Mouse (Mus musculus): ENCODE measurements around the gene Rps13. TPM values are rescaled to one million over a fixed set of nuclear protein-coding genes. Genes with fewer than 3 reads are reported as not detected.

Rps13 gene
- total and polyA plus RNA-seq, 2 experiments from 2014 or later, result 118 to 455 TPM

DNA sequence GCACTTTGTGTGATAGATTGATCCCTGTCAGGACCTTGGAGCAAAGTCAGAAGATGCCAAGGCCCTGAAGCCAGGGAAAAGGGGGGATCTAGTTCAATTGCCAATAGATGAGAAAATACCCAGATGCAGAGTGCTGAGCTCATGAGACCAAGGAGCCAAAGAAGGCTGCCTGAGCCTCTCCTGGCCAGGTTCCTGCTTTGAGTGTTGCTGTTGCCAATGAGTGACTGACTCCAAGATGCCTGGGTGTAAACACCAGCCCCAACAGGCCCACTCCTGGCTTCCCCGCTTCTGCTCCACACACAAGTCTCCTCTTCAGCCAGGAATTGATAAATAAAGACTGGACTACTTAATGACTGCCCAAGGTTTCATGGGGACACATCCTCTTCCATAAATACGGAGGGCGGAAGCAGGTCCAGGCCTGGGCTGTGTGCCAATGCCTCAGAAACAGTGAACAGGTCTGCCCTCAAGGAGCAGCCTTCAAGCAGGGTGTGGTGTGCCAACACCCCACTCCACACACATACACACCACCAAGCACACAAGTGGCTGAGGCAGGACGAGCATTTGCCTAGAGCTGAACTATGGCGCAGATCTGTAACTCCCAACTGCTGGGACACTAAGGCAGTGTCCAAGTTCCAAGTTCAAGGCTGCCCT, 32.2 kb downstream of the Rps13 start:
- DNase-seq (ENCODE audit: low spot score), result no peak
- 70% methylated on average over 5 of the region's 5 CpGs for WGBS
- TF ChIP-seq CTCF (IDR thresholded peaks at IDR 0.05; ENCODE audit: low read depth) (no peak), EP300 (IDR thresholded peaks at IDR 0.05; ENCODE audit: low read depth) (no peak)

GRCm38 (mm10) chr7:116301144-116301543, 32.9 kb downstream of the Rps13 start:
- no peaks in the 10 kb centered on the region for H3K36me3 ChIP-seq (replicated peaks; ENCODE audit: control insufficient read depth, insufficient read depth, low read length)
- 56% methylated on average over 4 of the region's 4 CpGs for WGBS
- no peak overlapping the region for H3K4me3 ChIP-seq (ENCODE audit: low read depth, low read length)
- H3K9me3 ChIP-seq (replicated peaks; ENCODE audit: control insufficient read depth, low read length), result no peaks in the 10 kb centered on the region
- peaks cover 5% of the 10 kb centered on the region for H3K4me1 ChIP-seq (ENCODE audit: control insufficient read depth, insufficient read depth)
- no peak overlapping the region for H3K9ac ChIP-seq (replicated peaks; ENCODE audit: low read depth, low read length)
- no peak for TF ChIP-seq EP300 (IDR thresholded peaks at IDR 0.05; ENCODE audit: low read depth)
- no peak for TF ChIP-seq CTCF (IDR thresholded peaks at IDR 0.05; ENCODE audit: low read depth)
- no peaks in the 10 kb centered on the region for H3K27me3 ChIP-seq (ENCODE audit: control insufficient read depth, insufficient read depth, low read length)
- H3K4me2 ChIP-seq (ENCODE audit: low read depth, low read length), result no peak overlapping the region
- H3K27ac ChIP-seq (ENCODE audit: low read depth), result no peak overlapping the region
- DNase-seq (ENCODE audit: low spot score), result no peak
- no peak for ATAC-seq (ENCODE audit: insufficient read depth, low read depth)

More for the DNA sequence above, 32.2 kb downstream of the Rps13 start:
- H3K4me1 ChIP-seq (ENCODE audit: control insufficient read depth, insufficient read depth), result peaks cover 5% of the 10 kb centered on the region
- H3K36me3 ChIP-seq (replicated peaks; ENCODE audit: control insufficient read depth, insufficient read depth, low read length), result no peaks in the 10 kb centered on the region
- H3K4me3 ChIP-seq (ENCODE audit: low read depth, low read length), result no peak overlapping the region
- no peak overlapping the region for H3K27ac ChIP-seq (ENCODE audit: low read depth)
- ATAC-seq (ENCODE audit: insufficient read depth, low read depth), result no peak
- no peaks in the 10 kb centered on the region for H3K27me3 ChIP-seq (ENCODE audit: control insufficient read depth, insufficient read depth, low read length)
- H3K9me3 ChIP-seq (replicated peaks; ENCODE audit: control insufficient read depth, low read length), result no peaks in the 10 kb centered on the region
- H3K9ac ChIP-seq (replicated peaks; ENCODE audit: low read depth, low read length), result no peak overlapping the region
- H3K4me2 ChIP-seq (ENCODE audit: low read depth, low read length), result no peak overlapping the region

DNA sequence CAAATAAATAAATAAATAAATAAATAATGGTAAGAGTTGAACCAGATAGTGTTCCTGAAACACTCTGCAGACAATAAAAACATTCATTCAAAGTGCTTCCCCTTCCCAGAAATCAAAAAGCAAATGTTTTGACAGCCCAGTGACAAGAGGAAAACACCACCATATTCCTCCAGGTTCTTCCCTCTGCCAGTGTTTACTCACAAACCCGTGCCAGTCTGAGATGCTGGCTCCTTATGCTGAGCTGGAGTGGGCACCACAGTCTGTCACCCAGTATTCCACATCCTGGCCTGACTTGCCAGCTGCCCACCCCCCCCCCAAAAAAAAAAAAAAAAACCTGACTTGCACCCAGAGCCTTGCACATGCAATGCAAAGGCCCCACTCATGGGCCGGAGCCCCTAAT, 35.1 kb downstream of the Rps13 start:
- no peak overlapping the region for H3K27ac ChIP-seq (ENCODE audit: low read depth)
- H3K27me3 ChIP-seq (ENCODE audit: control insufficient read depth, insufficient read depth, low read length), result no peaks in the 10 kb centered on the region
- H3K9me3 ChIP-seq (replicated peaks; ENCODE audit: control insufficient read depth, low read length), result no peaks in the 10 kb centered on the region
- no peak overlapping the region for H3K9ac ChIP-seq (replicated peaks; ENCODE audit: low read depth, low read length)
- DNase-seq (ENCODE audit: low spot score), result no peak
- H3K4me1 ChIP-seq (ENCODE audit: control insufficient read depth, insufficient read depth), result peaks cover 5% of the 10 kb centered on the region
- H3K4me2 ChIP-seq (ENCODE audit: low read depth, low read length), result no peak overlapping the region
- H3K4me3 ChIP-seq (ENCODE audit: low read depth, low read length), result no peak overlapping the region
- no peaks in the 10 kb centered on the region for H3K36me3 ChIP-seq (replicated peaks; ENCODE audit: control insufficient read depth, insufficient read depth, low read length)
- ATAC-seq (ENCODE audit: insufficient read depth, low read depth), result no peak
- whole genome bisulfite sequencing, result 88% methylated on average over 2 of the region's 2 CpGs
- TF ChIP-seq EP300 (IDR thresholded peaks at IDR 0.05; ENCODE audit: low read depth) (no peak), CTCF (IDR thresholded peaks at IDR 0.05; ENCODE audit: low read depth) (no peak)

DNA sequence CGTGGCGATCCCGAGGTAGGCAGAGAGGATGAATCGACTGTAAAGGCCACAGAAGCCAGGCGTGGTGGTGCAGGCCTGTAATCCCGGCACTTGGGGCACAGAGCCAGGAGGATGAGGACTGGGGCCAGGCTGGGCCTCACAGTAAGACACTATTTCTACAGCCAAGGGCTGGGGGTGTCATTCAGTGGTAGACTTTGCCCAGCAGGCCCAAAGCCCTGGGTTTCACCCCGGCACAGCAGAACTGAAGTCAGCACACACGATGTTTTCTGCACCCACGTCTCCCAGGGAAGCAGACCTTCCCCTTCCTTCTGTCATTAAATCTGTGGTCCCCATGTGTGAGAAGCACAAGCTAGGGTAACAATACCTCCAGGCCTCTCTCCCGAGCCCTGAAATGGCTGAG, 35.6 kb downstream of the Rps13 start:
- Histone ChIP-seq H3K27me3 (ENCODE audit: control insufficient read depth, insufficient read depth, low read length) (no peaks in the 10 kb centered on the region), H3K4me2 (ENCODE audit: low read depth, low read length) (no peak overlapping the region), H3K9me3 (replicated peaks; ENCODE audit: control insufficient read depth, low read length) (no peaks in the 10 kb centered on the region), H3K27ac (ENCODE audit: low read depth) (no peak overlapping the region), H3K9ac (replicated peaks; ENCODE audit: low read depth, low read length) (no peak overlapping the region), H3K4me1 (ENCODE audit: control insufficient read depth, insufficient read depth) (peaks cover 5% of the 10 kb centered on the region; the same call in 1 of the 2 replicates), H3K36me3 (replicated peaks; ENCODE audit: control insufficient read depth, insufficient read depth, low read length) (no peaks in the 10 kb centered on the region), H3K4me3 (ENCODE audit: low read depth, low read length) (no peak overlapping the region)
- no peak for ATAC-seq (ENCODE audit: insufficient read depth, low read depth)
- DNase-seq (ENCODE audit: low spot score), result no peak
- TF ChIP-seq EP300 (IDR thresholded peaks at IDR 0.05; ENCODE audit: low read depth) (no peak), CTCF (IDR thresholded peaks at IDR 0.05; ENCODE audit: low read depth) (no peak)
- 65% methylated on average over 10 of the region's 10 CpGs for WGBS

GRCm38 (mm10) chr7:116294961-116295360, 39.0 kb downstream of the Rps13 start:
- DNase-seq (ENCODE audit: low spot score), result no peak
- TF ChIP-seq EP300 (IDR thresholded peaks at IDR 0.05; ENCODE audit: low read depth), result no peak
- no peak for TF ChIP-seq CTCF (IDR thresholded peaks at IDR 0.05; ENCODE audit: low read depth)
- Histone ChIP-seq H3K4me1 (ENCODE audit: control insufficient read depth, insufficient read depth) (no peaks in the 10 kb centered on the region), H3K9ac (replicated peaks; ENCODE audit: low read depth, low read length) (no peak overlapping the region), H3K27ac (ENCODE audit: low read depth) (no peak overlapping the region), H3K4me2 (ENCODE audit: low read depth, low read length) (no peak overlapping the region), H3K4me3 (ENCODE audit: low read depth, low read length) (no peak overlapping the region), H3K9me3 (replicated peaks; ENCODE audit: control insufficient read depth, low read length) (no peaks in the 10 kb centered on the region), H3K36me3 (replicated peaks; ENCODE audit: control insufficient read depth, insufficient read depth, low read length) (no peaks in the 10 kb centered on the region), H3K27me3 (ENCODE audit: control insufficient read depth, insufficient read depth, low read length) (no peaks in the 10 kb centered on the region)
- 58% methylated on average over 3 of the region's 3 CpGs for WGBS
- ATAC-seq (ENCODE audit: insufficient read depth, low read depth), result no peak

DNA sequence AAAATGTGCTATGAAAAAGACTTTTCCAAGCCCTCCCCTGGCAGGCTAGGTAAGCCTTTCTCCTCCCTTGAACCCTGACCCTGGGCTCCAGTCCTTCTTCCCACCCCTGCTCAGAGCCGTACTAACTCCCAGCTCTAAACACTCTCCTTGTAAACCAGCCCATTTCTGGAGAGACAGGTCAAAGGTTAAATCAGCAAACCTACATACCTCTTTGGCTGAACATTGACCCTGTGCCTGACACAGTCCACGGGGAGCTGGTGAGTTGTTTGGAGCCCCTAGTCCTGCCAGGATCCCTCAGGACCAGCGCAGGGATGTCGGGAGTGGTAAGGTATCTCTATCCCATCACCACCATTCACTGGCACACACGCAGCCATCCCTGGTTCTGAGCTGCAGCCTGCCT, 41.6 kb downstream of the Rps13 start:
- Histone ChIP-seq H3K27me3 (ENCODE audit: control insufficient read depth, insufficient read depth, low read length) (no peaks in the 10 kb centered on the region), H3K4me2 (ENCODE audit: low read depth, low read length) (no peak overlapping the region), H3K9ac (replicated peaks; ENCODE audit: low read depth, low read length) (no peak overlapping the region), H3K4me1 (ENCODE audit: control insufficient read depth, insufficient read depth) (peaks cover 4% of the 10 kb centered on the region), H3K36me3 (replicated peaks; ENCODE audit: control insufficient read depth, insufficient read depth, low read length) (no peaks in the 10 kb centered on the region), H3K4me3 (ENCODE audit: low read depth, low read length) (no peak overlapping the region), H3K9me3 (replicated peaks; ENCODE audit: control insufficient read depth, low read length) (no peaks in the 10 kb centered on the region), H3K27ac (ENCODE audit: low read depth) (no peak overlapping the region)
- ATAC-seq (ENCODE audit: insufficient read depth, low read depth), result no peak; the same call in 1 of the 2 replicates
- WGBS, result 56% methylated on average over 5 of the region's 5 CpGs
- DNase-seq (ENCODE audit: low spot score), result no peak
- TF ChIP-seq EP300 (IDR thresholded peaks at IDR 0.05; ENCODE audit: low read depth) (no peak), CTCF (IDR thresholded peaks at IDR 0.05; ENCODE audit: low read depth) (no peak)
